ENCODE assay signal across 10 mouse cellular contexts in genomic region chr13:30140646-30141045, GRCm38 (mm10).
"Had no signal": no experiment of that assay in that cellular context is flagged by ENCODE, and none has a peak within 500 bp of the region (broad histone marks: within the 10 kb centered on the region; RNA-seq: fewer than 3 reads in every experiment).

No protein-coding gene starts in this region.

- DNase-seq: kidney, adult 8-10 months; kidney, postnatal 10 days; kidney, postnatal 4 days; left cerebral cortex, postnatal 4 days; lung, embryonic 14.5 days; right cerebral cortex, adult 18-20 months; right cerebral cortex, postnatal 25 days; spleen, adult 18-20 months; thymus, adult 18-20 months; thymus, postnatal 36 days had no signal
